Mouse (Mus musculus): ENCODE results near the gene Tmem33. TPM values are rescaled to one million over a fixed set of nuclear protein-coding genes. Genes with fewer than 3 reads are reported as not detected.

The Tmem33 gene
- polyA plus RNA-seq, 1 experiment from 2014 or later, result 87.8 TPM

GRCm38 (mm10) chr5:67312522-67312851, 52.1 kb downstream of the Tmem33 start:
- DNase-seq (ENCODE audit: low spot score), result no peak

- no peak for DNase-seq (ENCODE audit: low spot score)
Observed at GRCm38 (mm10) chr5:67321656-67322268, 61.4 kb downstream of the Tmem33 start.

GRCm38 (mm10) chr5:67324032-67324431, 63.7 kb downstream of the Tmem33 start:
- no peak for DNase-seq (ENCODE audit: low spot score)

- DNase-seq (ENCODE audit: low spot score), result no peak
Observed at GRCm38 (mm10) chr5:67340811-67341210, 80.4 kb downstream of the Tmem33 start.

Other genes starting within 250 kb of the Tmem33 start
- gene Phox2b, start 161.3 kb upstream of the Tmem33 start, polyA plus RNA-seq (2015; fragmentation: Nextera tagmentation; extraction: Ambion mirVana), result not detected in 2 replicates
- 62.6 and 72.5 TPM in 2 replicates for gene Slc30a9, start 46.4 kb downstream of the Tmem33 start, polyA plus RNA-seq (2015; fragmentation: Nextera tagmentation; extraction: Ambion mirVana)
- gene Bend4, start 167.7 kb downstream of the Tmem33 start, polyA plus RNA-seq (2015; fragmentation: Nextera tagmentation; extraction: Ambion mirVana), result 0.67 and 0.92 TPM in 2 replicates

All from thymus, postnatal 0 days (tissue).